Mouse (Mus musculus): ENCODE measurements around the gene Nsun5.

GRCm38 (mm10) chr5:135322197-135322596 lies 47.6 kb upstream of the Nsun5 start:
- TF ChIP-seq TAL1 (conservative IDR thresholded peaks at IDR 0.05; ENCODE audit: low read depth, low read length) (no peak), CTCF (IDR thresholded peaks at IDR 0.05; ENCODE audit: low read depth, low read length) (no peak), GATA1 (IDR thresholded peaks at IDR 0.05; ENCODE audit: borderline replicate concordance, low read length) (no peak), GATA2 (IDR thresholded peaks at IDR 0.05; ENCODE audit: borderline replicate concordance, low read depth, low read length) (no peak), POLR2AphosphoS5 (IDR thresholded peaks at IDR 0.05; ENCODE audit: insufficient replicate concordance, low read depth, low read length) (no peak)
